Mouse (Mus musculus): ENCODE data around the gene Polq. TPM values are rescaled to one million over a fixed set of nuclear protein-coding genes. Genes with fewer than 3 reads are reported as not detected.

Gene Polq
- 8.0 and 8.9 TPM in 2 replicates for polyA plus RNA-seq (2014; fragmentation: Nextera tagmentation; extraction: Ambion mirVana)

- peak; percentile 94 for ATAC-seq (replicated peaks; ENCODE audit: low FRiP score, low TSS enrichment, low read depth)
- H3K4me2 ChIP-seq (ENCODE audit: low read length): peak within 1 kb of the TSS; percentile 59
- DNase-seq (ENCODE audit: low spot score): peak; percentile 98
- H3K27me3 ChIP-seq (replicated peaks; ENCODE audit: control insufficient read depth, insufficient read depth, low read length): no peaks in the 10 kb centered on the region
- no peak within 1 kb of the TSS for H3K27ac ChIP-seq (ENCODE audit: low read depth)
- H3K4me3 ChIP-seq (ENCODE audit: low read depth, low read length): peak within 1 kb of the TSS; percentile 73
- H3K9me3 ChIP-seq (ENCODE audit: control insufficient read depth, low read length): no peaks in the 10 kb centered on the region
- peaks cover 11% of the 10 kb centered on the region for H3K4me1 ChIP-seq (replicated peaks; ENCODE audit: control insufficient read depth, insufficient read depth, low read length)
- H3K36me3 ChIP-seq (ENCODE audit: control insufficient read depth, insufficient read depth, low read length): no peaks in the 10 kb centered on the region
- peak within 1 kb of the TSS; percentile 55 for H3K9ac ChIP-seq (ENCODE audit: low read length)
- 5% methylated on average over 30 of the region's 30 CpGs for WGBS
Measured at GRCm38 (mm10) chr16:37011061-37011921, at the start of gene Polq. Gene Polq (plus strand): TSS chr16:37011786.

- H3K27me3 ChIP-seq (replicated peaks; ENCODE audit: control insufficient read depth, insufficient read depth, low read length): no peaks in the 10 kb centered on the region
- 80% methylated on average over 4 of the region's 4 CpGs for WGBS
- DNase-seq (ENCODE audit: low spot score): no peak
- H3K4me1 ChIP-seq (replicated peaks; ENCODE audit: control insufficient read depth, insufficient read depth, low read length): no peaks in the 10 kb centered on the region
- no peaks in the 10 kb centered on the region for H3K9me3 ChIP-seq (ENCODE audit: control insufficient read depth, low read length)
- no peak overlapping the region for H3K4me3 ChIP-seq (ENCODE audit: low read depth, low read length)
- H3K4me2 ChIP-seq (ENCODE audit: low read length): no peak overlapping the region
- H3K36me3 ChIP-seq (ENCODE audit: control insufficient read depth, insufficient read depth, low read length): no peaks in the 10 kb centered on the region
- ATAC-seq (replicated peaks; ENCODE audit: low FRiP score, low TSS enrichment, low read depth): no peak
- H3K9ac ChIP-seq (ENCODE audit: low read length): no peak overlapping the region
- no peak overlapping the region for H3K27ac ChIP-seq (ENCODE audit: low read depth)
Measured at GRCm38 (mm10) chr16:36963415-36963814, 48.2 kb upstream of the Polq start.

- Histone ChIP-seq H3K36me3 (ENCODE audit: control insufficient read depth, insufficient read depth, low read length) (no peaks in the 10 kb centered on the region), H3K4me1 (replicated peaks; ENCODE audit: control insufficient read depth, insufficient read depth, low read length) (no peaks in the 10 kb centered on the region), H3K4me3 (ENCODE audit: low read depth, low read length) (no peak overlapping the region), H3K9ac (ENCODE audit: low read length) (no peak overlapping the region), H3K27ac (ENCODE audit: low read depth) (no peak overlapping the region), H3K9me3 (ENCODE audit: control insufficient read depth, low read length) (no peaks in the 10 kb centered on the region; the same call in 1 of the 2 replicates), H3K27me3 (replicated peaks; ENCODE audit: control insufficient read depth, insufficient read depth, low read length) (no peaks in the 10 kb centered on the region), H3K4me2 (ENCODE audit: low read length) (no peak overlapping the region)
- ATAC-seq (replicated peaks; ENCODE audit: low FRiP score, low TSS enrichment, low read depth) (no peak), DNase-seq (ENCODE audit: low spot score) (no peak)
- 97% methylated on average over 2 of the region's 2 CpGs for WGBS
Measured at GRCm38 (mm10) chr16:36979127-36979526, 32.5 kb upstream of the Polq start.

- H3K9ac ChIP-seq (ENCODE audit: low read length): no peak overlapping the region
- no peaks in the 10 kb centered on the region for H3K27me3 ChIP-seq (replicated peaks; ENCODE audit: control insufficient read depth, insufficient read depth, low read length)
- H3K36me3 ChIP-seq (ENCODE audit: control insufficient read depth, insufficient read depth, low read length): no peaks in the 10 kb centered on the region
- no peak overlapping the region for H3K27ac ChIP-seq (ENCODE audit: low read depth)
- H3K4me3 ChIP-seq (ENCODE audit: low read depth, low read length): no peak overlapping the region
- no peaks in the 10 kb centered on the region for H3K4me1 ChIP-seq (replicated peaks; ENCODE audit: control insufficient read depth, insufficient read depth, low read length)
- no peaks in the 10 kb centered on the region; the same call in 1 of the 2 replicates for H3K9me3 ChIP-seq (ENCODE audit: control insufficient read depth, low read length)
- ATAC-seq (replicated peaks; ENCODE audit: low FRiP score, low TSS enrichment, low read depth) (no peak), DNase-seq (ENCODE audit: low spot score) (no peak)
- 88% methylated on average over 1 of the region's 1 CpGs for WGBS
- H3K4me2 ChIP-seq (ENCODE audit: low read length): no peak overlapping the region
Measured at GRCm38 (mm10) chr16:36983796-36984195, 27.8 kb upstream of the Polq start.

- H3K27ac ChIP-seq (ENCODE audit: low read depth): no peak overlapping the region
- ATAC-seq (replicated peaks; ENCODE audit: low FRiP score, low TSS enrichment, low read depth): no peak
- H3K36me3 ChIP-seq (ENCODE audit: control insufficient read depth, insufficient read depth, low read length): no peaks in the 10 kb centered on the region
- no peaks in the 10 kb centered on the region for H3K27me3 ChIP-seq (replicated peaks; ENCODE audit: control insufficient read depth, insufficient read depth, low read length)
- WGBS: 60% methylated on average over 5 of the region's 5 CpGs
- H3K4me2 ChIP-seq (ENCODE audit: low read length): no peak overlapping the region
- no peaks in the 10 kb centered on the region for H3K4me1 ChIP-seq (replicated peaks; ENCODE audit: control insufficient read depth, insufficient read depth, low read length)
- H3K9me3 ChIP-seq (ENCODE audit: control insufficient read depth, low read length): no peaks in the 10 kb centered on the region; the same call in 1 of the 2 replicates
- DNase-seq (ENCODE audit: low spot score): no peak
- H3K4me3 ChIP-seq (ENCODE audit: low read depth, low read length): no peak overlapping the region
- no peak overlapping the region for H3K9ac ChIP-seq (ENCODE audit: low read length)
Measured at GRCm38 (mm10) chr16:36985636-36986042, 25.9 kb upstream of the Polq start.

GRCm38 (mm10) chr16:36987399-36987798 is 24.2 kb upstream of the Polq start:
- Histone ChIP-seq H3K4me2 (ENCODE audit: low read length) (no peak overlapping the region), H3K4me3 (ENCODE audit: low read depth, low read length) (no peak overlapping the region), H3K27me3 (replicated peaks; ENCODE audit: control insufficient read depth, insufficient read depth, low read length) (no peaks in the 10 kb centered on the region), H3K36me3 (ENCODE audit: control insufficient read depth, insufficient read depth, low read length) (no peaks in the 10 kb centered on the region), H3K9ac (ENCODE audit: low read length) (no peak overlapping the region), H3K27ac (ENCODE audit: low read depth) (no peak overlapping the region), H3K4me1 (replicated peaks; ENCODE audit: control insufficient read depth, insufficient read depth, low read length) (no peaks in the 10 kb centered on the region), H3K9me3 (ENCODE audit: control insufficient read depth, low read length) (no peaks in the 10 kb centered on the region)
- ATAC-seq (replicated peaks; ENCODE audit: low FRiP score, low TSS enrichment, low read depth): no peak
- 80% methylated on average over 2 of the region's 2 CpGs for WGBS
- no peak for DNase-seq (ENCODE audit: low spot score)

- H3K4me1 ChIP-seq (replicated peaks; ENCODE audit: control insufficient read depth, insufficient read depth, low read length): no peaks in the 10 kb centered on the region
- no peaks in the 10 kb centered on the region for H3K9me3 ChIP-seq (ENCODE audit: control insufficient read depth, low read length)
- no peaks in the 10 kb centered on the region for H3K36me3 ChIP-seq (ENCODE audit: control insufficient read depth, insufficient read depth, low read length)
- H3K9ac ChIP-seq (ENCODE audit: low read length): no peak overlapping the region
- no peak for DNase-seq (ENCODE audit: low spot score)
- no peak overlapping the region for H3K4me3 ChIP-seq (ENCODE audit: low read depth, low read length)
- H3K4me2 ChIP-seq (ENCODE audit: low read length): no peak overlapping the region
- H3K27ac ChIP-seq (ENCODE audit: low read depth): no peak overlapping the region
- no peaks in the 10 kb centered on the region for H3K27me3 ChIP-seq (replicated peaks; ENCODE audit: control insufficient read depth, insufficient read depth, low read length)
- ATAC-seq (replicated peaks; ENCODE audit: low FRiP score, low TSS enrichment, low read depth): no peak
Measured at GRCm38 (mm10) chr16:36988066-36988465, 23.5 kb upstream of the Polq start.

- H3K27ac ChIP-seq (ENCODE audit: low read depth): no peak overlapping the region
- H3K4me1 ChIP-seq (replicated peaks; ENCODE audit: control insufficient read depth, insufficient read depth, low read length): no peaks in the 10 kb centered on the region
- no peak overlapping the region for H3K9ac ChIP-seq (ENCODE audit: low read length)
- no peaks in the 10 kb centered on the region for H3K36me3 ChIP-seq (ENCODE audit: control insufficient read depth, insufficient read depth, low read length)
- H3K27me3 ChIP-seq (replicated peaks; ENCODE audit: control insufficient read depth, insufficient read depth, low read length): no peaks in the 10 kb centered on the region
- ATAC-seq (replicated peaks; ENCODE audit: low FRiP score, low TSS enrichment, low read depth): no peak
- H3K9me3 ChIP-seq (ENCODE audit: control insufficient read depth, low read length): no peaks in the 10 kb centered on the region
- 76% methylated on average over 8 of the region's 8 CpGs for WGBS
- no peak overlapping the region for H3K4me3 ChIP-seq (ENCODE audit: low read depth, low read length)
- no peak overlapping the region for H3K4me2 ChIP-seq (ENCODE audit: low read length)
- DNase-seq (ENCODE audit: low spot score): no peak
Measured at GRCm38 (mm10) chr16:36989493-36989892, 22.1 kb upstream of the Polq start.
